Comparison of ENCODE assay signal across 20 mouse cellular contexts in the genomic region with DNA sequence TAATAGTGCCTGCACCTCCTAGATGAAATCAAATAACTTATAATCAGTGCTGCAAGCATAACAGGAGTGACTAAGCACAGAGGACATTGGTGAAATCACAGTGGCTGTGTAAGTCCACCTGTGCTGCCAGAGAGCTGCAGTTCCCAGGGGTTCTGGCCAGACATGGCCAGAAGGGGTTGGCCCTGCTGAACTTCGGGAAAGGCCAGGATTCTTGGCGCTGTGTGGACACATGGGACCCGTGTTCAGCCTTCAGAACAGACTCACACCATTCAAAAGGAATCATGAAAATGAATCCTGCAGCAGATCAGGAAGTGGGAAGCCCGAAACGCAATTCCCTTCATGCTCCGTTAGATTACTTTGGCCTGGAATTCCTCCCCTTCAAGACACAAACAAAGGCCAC.
"Had no signal": no experiment of that assay in that cellular context is flagged by ENCODE, and none has a peak within 500 bp of the region (broad histone marks: within the 10 kb centered on the region; RNA-seq: fewer than 3 reads in every experiment).

No protein-coding gene starts in this region.

- H3K9me3 ChIP-seq: kidney, embryonic 15.5 days; limb, embryonic 12.5 days; limb, embryonic 15.5 days; neural tube, embryonic 13.5 days had no signal

- H3K36me3 ChIP-seq: kidney, embryonic 15.5 days; limb, embryonic 12.5 days; limb, embryonic 15.5 days; neural tube, embryonic 13.5 days had no signal

- H3K4me1 ChIP-seq: neural tube, embryonic 13.5 days had no signal

- ATAC-seq: liver, postnatal 0 days; lung, postnatal 0 days had no signal

- H3K9ac ChIP-seq: kidney, embryonic 15.5 days; limb, embryonic 12.5 days; limb, embryonic 15.5 days; liver, embryonic 14.5 days; liver, postnatal 0 days; lung, embryonic 14.5 days; neural tube, embryonic 13.5 days had no signal

- DNase-seq: kidney, adult 2 months; kidney, postnatal 14 days; kidney, postnatal 4 days; left cerebral cortex, postnatal 4 days; liver, postnatal 0 days; lung, embryonic 14.5 days; midbrain, embryonic 14.5 days; thymus, adult 2 months; thymus, postnatal 14 days; thymus, postnatal 4 days had no signal

- H3K4me2 ChIP-seq: kidney, embryonic 15.5 days; limb, embryonic 12.5 days; limb, embryonic 15.5 days; liver, embryonic 11.5 days; lung, embryonic 14.5 days; neural tube, embryonic 13.5 days had no signal

- H3K27ac ChIP-seq: kidney, embryonic 15.5 days; limb, embryonic 12.5 days; limb, embryonic 15.5 days; liver, embryonic 14.5 days; macrophage; neural tube, embryonic 13.5 days; stomach, postnatal 0 days had no signal

- H3K27me3 ChIP-seq: kidney, embryonic 15.5 days; neural tube, embryonic 13.5 days had no signal

- H3K4me3 ChIP-seq: kidney, embryonic 15.5 days; limb, embryonic 12.5 days; limb, embryonic 15.5 days; myocyte; neural tube, embryonic 13.5 days had no signal
